Mouse (Mus musculus): Measurements from ENCODE around the gene Lingo4. TPM values are rescaled to one million over a fixed set of nuclear protein-coding genes. Genes with fewer than 3 reads are reported as not detected.

Lingo4 gene
- total RNA-seq (2021), result 1 to 10 TPM in 1 of 2 experiments, under 1 TPM in 1; 0.72 to 1.1 TPM
- long read RNA-seq, experiment 1, partial matches to known transcripts, result 0 of 1 reads
- long read RNA-seq, experiment 1, other reads (novel, unspliced or antisense), result 0 of 1 reads
- long read RNA-seq, experiment 2, result 0 reads

GRCm38 (mm10) chr3:94398217-94398616 is at the start of gene Lingo4:
TSS of gene Lingo4 (plus strand) at chr3:94398517.
- TF ChIP-seq CTCF (IDR thresholded peaks at IDR 0.05), result no peak
- no peak within 1 kb of the TSS for H3K27ac ChIP-seq
- intact Hi-C loops (cut with DNase I), result no loop called here
- H3K4me3 ChIP-seq, result peak within 1 kb of the TSS; percentile 39
- no peak for DNase-seq (ENCODE audit: extremely low spot score in 1 of 2, low spot score in 2 of 2)

- Histone ChIP-seq H3K4me3 (no peak overlapping the region), H3K27ac (no peak overlapping the region)
- no peak for DNase-seq (ENCODE audit: extremely low spot score in 1 of 2, low spot score in 2 of 2)
- TF ChIP-seq CTCF (IDR thresholded peaks at IDR 0.05), result peak; percentile 46
- intact Hi-C loops (cut with DNase I), result loop anchor here (10.0 kb wide), 1 partner anchor 544 kb away; no protein-coding TSS in a partner anchor
Observed at GRCm38 (mm10) chr3:94360812-94361211, 37.5 kb upstream of the Lingo4 start.

GRCm38 (mm10) chr3:94362138-94362537 is 36.2 kb upstream of the Lingo4 start, which contains the start of gene C2cd4d:
TSS of gene C2cd4d (plus strand) at chr3:94362438.
- Histone ChIP-seq H3K27ac (no peak within 1 kb of the TSS), H3K4me3 (peak within 1 kb of the TSS; percentile 52)
- intact Hi-C loops (cut with DNase I), result loop anchor here (10.0 kb wide), 1 partner anchor 543 kb away; no protein-coding TSS in a partner anchor
- no peak for DNase-seq (ENCODE audit: extremely low spot score in 1 of 2, low spot score in 2 of 2)
- TF ChIP-seq CTCF (IDR thresholded peaks at IDR 0.05), result no peak

GRCm38 (mm10) chr3:94363291-94364153 is 34.8 kb upstream of the Lingo4 start:
- Histone ChIP-seq H3K27ac (no peak overlapping the region), H3K4me3 (peak overlapping the region; percentile 52)
- intact Hi-C loops (cut with DNase I), result loop anchor here (10.0 kb wide), 1 partner anchor 541 kb away; no protein-coding TSS in a partner anchor

GRCm38 (mm10) chr3:94364154-94364526 is 34.2 kb upstream of the Lingo4 start:
- Histone ChIP-seq H3K4me3 (peak overlapping the region; percentile 52), H3K27ac (no peak overlapping the region)
- TF ChIP-seq CTCF (IDR thresholded peaks at IDR 0.05), result no peak
- peak in 1 of 2 experiments; percentile 45 for DNase-seq (ENCODE audit: extremely low spot score in 1 of 2, low spot score in 2 of 2)
- intact Hi-C loops (cut with DNase I), result loop anchor here (10.0 kb wide), 1 partner anchor 541 kb away; no protein-coding TSS in a partner anchor

More at GRCm38 (mm10) chr3:94363291-94364153, 34.8 kb upstream of the Lingo4 start:
- DNase-seq (ENCODE audit: extremely low spot score in 1 of 2, low spot score in 2 of 2), result peak in 1 of 2 experiments; percentile 41
- no peak for TF ChIP-seq CTCF (IDR thresholded peaks at IDR 0.05)

- no peak overlapping the region for H3K4me3 ChIP-seq
- peak; percentile 67 for TF ChIP-seq CTCF (IDR thresholded peaks at IDR 0.05)
- intact Hi-C loops (cut with DNase I), result loop anchor here (2.0 to 10.0 kb wide), 6 partner anchors 46 to 538 kb away; partner anchors contain the start of genes Mrpl9, Oaz3 and Tdrkh
- DNase-seq (ENCODE audit: extremely low spot score in 1 of 2, low spot score in 2 of 2), result peak; percentile 76 to 82
- no peak overlapping the region for H3K27ac ChIP-seq
Observed at GRCm38 (mm10) chr3:94366761-94367160, 31.6 kb upstream of the Lingo4 start.

- H3K27ac ChIP-seq, result no peak overlapping the region
- no peak for TF ChIP-seq CTCF (IDR thresholded peaks at IDR 0.05)
- DNase-seq (ENCODE audit: extremely low spot score in 1 of 2, low spot score in 2 of 2), result no peak
- H3K4me3 ChIP-seq, result no peak overlapping the region
- intact Hi-C loops (cut with DNase I), result loop anchor here (2.0 to 10.0 kb wide), 6 partner anchors 45 to 537 kb away; partner anchors contain the start of genes Mrpl9, Oaz3 and Tdrkh
Observed at GRCm38 (mm10) chr3:94367511-94367910, 30.8 kb upstream of the Lingo4 start.

GRCm38 (mm10) chr3:94368631-94369030 is 29.7 kb upstream of the Lingo4 start:
- no peak for TF ChIP-seq CTCF (IDR thresholded peaks at IDR 0.05)
- intact Hi-C loops (cut with DNase I), result loop anchor here (5.0 to 10.0 kb wide), 4 partner anchors 74 to 536 kb away; partner anchors contain the start of genes Mrpl9 and Oaz3
- DNase-seq (ENCODE audit: extremely low spot score in 1 of 2, low spot score in 2 of 2), result no peak
- H3K4me3 ChIP-seq, result no peak overlapping the region
- H3K27ac ChIP-seq, result no peak overlapping the region

GRCm38 (mm10) chr3:94369709-94370108 is 28.6 kb upstream of the Lingo4 start:
- TF ChIP-seq CTCF (IDR thresholded peaks at IDR 0.05), result no peak
- H3K27ac ChIP-seq, result no peak overlapping the region
- intact Hi-C loops (cut with DNase I), result loop anchor here (5.0 to 10.0 kb wide), 4 partner anchors 73 to 535 kb away; partner anchors contain the start of genes Mrpl9 and Oaz3
- no peak for DNase-seq (ENCODE audit: extremely low spot score in 1 of 2, low spot score in 2 of 2)
- H3K4me3 ChIP-seq, result no peak overlapping the region

- H3K4me3 ChIP-seq, result peak overlapping the region; percentile 17; the same call in 1 of the 2 replicates
- intact Hi-C loops (cut with DNase I), result no loop called here
- no peak overlapping the region for H3K27ac ChIP-seq
- TF ChIP-seq CTCF (IDR thresholded peaks at IDR 0.05), result no peak
- peak; percentile 24 to 36 for DNase-seq (ENCODE audit: extremely low spot score in 1 of 2, low spot score in 2 of 2)
Observed at GRCm38 (mm10) chr3:94371637-94372036, 26.7 kb upstream of the Lingo4 start.

GRCm38 (mm10) chr3:94372038-94372437 is 26.3 kb upstream of the Lingo4 start:
- intact Hi-C loops (cut with DNase I), result no loop called here
- no peak for TF ChIP-seq CTCF (IDR thresholded peaks at IDR 0.05)
- no peak for DNase-seq (ENCODE audit: extremely low spot score in 1 of 2, low spot score in 2 of 2)
- Histone ChIP-seq H3K27ac (no peak overlapping the region), H3K4me3 (no peak overlapping the region)

GRCm38 (mm10) chr3:94372641-94373040 is 25.7 kb upstream of the Lingo4 start, which contains the start of gene Rorc:
TSS of gene Rorc (plus strand) at chr3:94372794.
- no peak for TF ChIP-seq CTCF (IDR thresholded peaks at IDR 0.05)
- intact Hi-C loops (cut with DNase I), result no loop called here
- DNase-seq (ENCODE audit: extremely low spot score in 1 of 2, low spot score in 2 of 2), result no peak
- no peak within 1 kb of the TSS for H3K27ac ChIP-seq
- peak within 1 kb of the TSS; percentile 17; the same call in 1 of the 2 replicates for H3K4me3 ChIP-seq

Measured in left cerebral cortex, adult 2 months (tissue).